Mouse (Mus musculus): ENCODE measurements around the gene March8. TPM values are rescaled to one million over a fixed set of nuclear protein-coding genes. Genes with fewer than 3 reads are reported as not detected.

Gene March8
- polyA plus RNA-seq, 2 experiments: 27.0 to 40.4 TPM

- no peak for TF ChIP-seq POLR2A (IDR thresholded peaks at IDR 0.05; ENCODE audit: borderline replicate concordance, extremely low read depth, insufficient read depth, insufficient read length)
- no peaks in the 10 kb centered on the region; the same call in 1 of the 2 replicates for H3K36me3 ChIP-seq (ENCODE audit: control insufficient read depth, insufficient read depth, low read length)
- H3K27ac ChIP-seq (replicated peaks; ENCODE audit: low read depth, low read length): no peak overlapping the region
- H3K9ac ChIP-seq (ENCODE audit: low read depth, low read length, severe bottlenecking): no peak overlapping the region
- no peak for ATAC-seq (ENCODE audit: low FRiP score, low read depth)
- H3K4me3 ChIP-seq (replicated peaks; ENCODE audit: low read length): no peak overlapping the region
- H3K9me3 ChIP-seq (ENCODE audit: control insufficient read depth, low read length): no peaks in the 10 kb centered on the region
- no peak overlapping the region for H3K4me2 ChIP-seq (replicated peaks; ENCODE audit: low read depth, low read length, severe bottlenecking)
- H3K4me1 ChIP-seq (ENCODE audit: control insufficient read depth, insufficient read depth, low read length): no peaks in the 10 kb centered on the region
- H3K27me3 ChIP-seq (ENCODE audit: control insufficient read depth, insufficient read depth, low read length): no peaks in the 10 kb centered on the region
- DNase-seq (ENCODE audit: low spot score): no peak
- 42% methylated on average over 3 of the region's 3 CpGs for WGBS
Observed at GRCm38 (mm10) chr6:116380157-116380556, 42.3 kb downstream of the March8 start.

- Histone ChIP-seq H3K4me3 (replicated peaks; ENCODE audit: low read length) (no peak overlapping the region), H3K9me3 (ENCODE audit: control insufficient read depth, low read length) (no peaks in the 10 kb centered on the region), H3K27me3 (ENCODE audit: control insufficient read depth, insufficient read depth, low read length) (no peaks in the 10 kb centered on the region), H3K4me2 (replicated peaks; ENCODE audit: low read depth, low read length, severe bottlenecking) (no peak overlapping the region), H3K9ac (ENCODE audit: low read depth, low read length, severe bottlenecking) (no peak overlapping the region), H3K4me1 (ENCODE audit: control insufficient read depth, insufficient read depth, low read length) (no peaks in the 10 kb centered on the region), H3K36me3 (ENCODE audit: control insufficient read depth, insufficient read depth, low read length) (no peaks in the 10 kb centered on the region; the same call in 1 of the 2 replicates), H3K27ac (replicated peaks; ENCODE audit: low read depth, low read length) (no peak overlapping the region)
- ATAC-seq (ENCODE audit: low FRiP score, low read depth): no peak
- 49% methylated on average over 2 of the region's 2 CpGs for WGBS
- TF ChIP-seq POLR2A (IDR thresholded peaks at IDR 0.05; ENCODE audit: borderline replicate concordance, extremely low read depth, insufficient read depth, insufficient read length): no peak
- no peak for DNase-seq (ENCODE audit: low spot score)
Observed at GRCm38 (mm10) chr6:116381605-116382004, 43.8 kb downstream of the March8 start.

GRCm38 (mm10) chr6:116383582-116383981, 45.8 kb downstream of the March8 start:
- WGBS: 82% methylated on average over 10 of the region's 10 CpGs
- H3K9ac ChIP-seq (ENCODE audit: low read depth, low read length, severe bottlenecking): no peak overlapping the region
- no peak for TF ChIP-seq POLR2A (IDR thresholded peaks at IDR 0.05; ENCODE audit: borderline replicate concordance, extremely low read depth, insufficient read depth, insufficient read length)
- no peaks in the 10 kb centered on the region for H3K9me3 ChIP-seq (ENCODE audit: control insufficient read depth, low read length)
- H3K36me3 ChIP-seq (ENCODE audit: control insufficient read depth, insufficient read depth, low read length): no peaks in the 10 kb centered on the region; the same call in 1 of the 2 replicates
- no peak overlapping the region for H3K27ac ChIP-seq (replicated peaks; ENCODE audit: low read depth, low read length)
- H3K4me3 ChIP-seq (replicated peaks; ENCODE audit: low read length): no peak overlapping the region
- H3K4me2 ChIP-seq (replicated peaks; ENCODE audit: low read depth, low read length, severe bottlenecking): no peak overlapping the region
- ATAC-seq (ENCODE audit: low FRiP score, low read depth) (no peak), DNase-seq (ENCODE audit: low spot score) (peak; percentile 14)
- H3K4me1 ChIP-seq (ENCODE audit: control insufficient read depth, insufficient read depth, low read length): no peaks in the 10 kb centered on the region
- no peaks in the 10 kb centered on the region for H3K27me3 ChIP-seq (ENCODE audit: control insufficient read depth, insufficient read depth, low read length)

- DNase-seq (ENCODE audit: low spot score) (peak; percentile 12), ATAC-seq (ENCODE audit: low FRiP score, low read depth) (no peak)
- Histone ChIP-seq H3K4me1 (ENCODE audit: control insufficient read depth, insufficient read depth, low read length) (no peaks in the 10 kb centered on the region), H3K27ac (replicated peaks; ENCODE audit: low read depth, low read length) (no peak overlapping the region), H3K27me3 (ENCODE audit: control insufficient read depth, insufficient read depth, low read length) (no peaks in the 10 kb centered on the region), H3K4me2 (replicated peaks; ENCODE audit: low read depth, low read length, severe bottlenecking) (no peak overlapping the region), H3K4me3 (replicated peaks; ENCODE audit: low read length) (no peak overlapping the region), H3K9ac (ENCODE audit: low read depth, low read length, severe bottlenecking) (no peak overlapping the region), H3K9me3 (ENCODE audit: control insufficient read depth, low read length) (no peaks in the 10 kb centered on the region), H3K36me3 (ENCODE audit: control insufficient read depth, insufficient read depth, low read length) (no peaks in the 10 kb centered on the region)
- TF ChIP-seq POLR2A (IDR thresholded peaks at IDR 0.05; ENCODE audit: borderline replicate concordance, extremely low read depth, insufficient read depth, insufficient read length): no peak
- 48% methylated on average over 5 of the region's 5 CpGs for WGBS
Observed at GRCm38 (mm10) chr6:116385194-116386044, 47.6 kb downstream of the March8 start.

GRCm38 (mm10) chr6:116386045-116386415, 48.2 kb downstream of the March8 start:
- no peak for ATAC-seq (ENCODE audit: low FRiP score, low read depth)
- H3K4me1 ChIP-seq (ENCODE audit: control insufficient read depth, insufficient read depth, low read length): no peaks in the 10 kb centered on the region
- H3K4me2 ChIP-seq (replicated peaks; ENCODE audit: low read depth, low read length, severe bottlenecking): no peak overlapping the region
- TF ChIP-seq POLR2A (IDR thresholded peaks at IDR 0.05; ENCODE audit: borderline replicate concordance, extremely low read depth, insufficient read depth, insufficient read length): no peak
- 39% methylated on average over 4 of the region's 4 CpGs for WGBS
- DNase-seq (ENCODE audit: low spot score): no peak
- no peaks in the 10 kb centered on the region for H3K36me3 ChIP-seq (ENCODE audit: control insufficient read depth, insufficient read depth, low read length)
- H3K9ac ChIP-seq (ENCODE audit: low read depth, low read length, severe bottlenecking): no peak overlapping the region
- H3K27me3 ChIP-seq (ENCODE audit: control insufficient read depth, insufficient read depth, low read length): no peaks in the 10 kb centered on the region
- H3K27ac ChIP-seq (replicated peaks; ENCODE audit: low read depth, low read length): no peak overlapping the region
- no peaks in the 10 kb centered on the region for H3K9me3 ChIP-seq (ENCODE audit: control insufficient read depth, low read length)
- no peak overlapping the region for H3K4me3 ChIP-seq (replicated peaks; ENCODE audit: low read length)
